Mouse (Mus musculus): ENCODE data around the gene Eml6. TPM values are rescaled to one million over a fixed set of nuclear protein-coding genes. Genes with fewer than 3 reads are reported as not detected.
A peak's percentile ranks its signal among the peaks of the same experiment; 100 is the strongest.

Eml6 gene
- polyA plus RNA-seq (2014; fragmentation: Nextera tagmentation; extraction: Ambion mirVana) = 1.1 and 2.0 TPM in 2 replicates

- no peaks in the 10 kb centered on the region for H3K9me3 ChIP-seq (ENCODE audit: control insufficient read depth, low read depth, low read length)
- peak; percentile 100 for ATAC-seq (ENCODE audit: insufficient number of reproducible peaks, insufficient read depth, low FRiP score, low read depth)
- no peaks in the 10 kb centered on the region for H3K36me3 ChIP-seq (ENCODE audit: control insufficient read depth, insufficient read depth, low read length)
- WGBS = under 1% methylated on average over 39 of the region's 39 CpGs
- peak within 1 kb of the TSS; percentile 89 for H3K4me2 ChIP-seq (replicated peaks; ENCODE audit: low read depth, low read length)
- no peak within 1 kb of the TSS for H3K27ac ChIP-seq (ENCODE audit: low read length)
- H3K4me1 ChIP-seq (ENCODE audit: control insufficient read depth, insufficient read depth, low read length) = peaks cover 6% of the 10 kb centered on the region; the same call in 1 of the 2 replicates
- peak within 1 kb of the TSS; percentile 41 for H3K9ac ChIP-seq (replicated peaks; ENCODE audit: low read depth, low read length)
- peak within 1 kb of the TSS; percentile 50 for H3K4me3 ChIP-seq (ENCODE audit: low read depth, low read length)
- H3K27me3 ChIP-seq (ENCODE audit: control insufficient read depth, insufficient read depth, low read length) = 0 out of 2 replicates have a peak, but pooled peaks cover 11% of the 10 kb centered on the region
These were observed at the start of gene Eml6 for GRCm38 (mm10) chr11:30025835-30026472. Gene Eml6 (minus strand): TSS chr11:30026033.

GRCm38 (mm10) chr11:30057299-30057698 is 31.5 kb upstream of the Eml6 start:
- Histone ChIP-seq H3K9ac (replicated peaks; ENCODE audit: low read depth, low read length) (no peak overlapping the region), H3K36me3 (ENCODE audit: control insufficient read depth, insufficient read depth, low read length) (no peaks in the 10 kb centered on the region), H3K4me1 (ENCODE audit: control insufficient read depth, insufficient read depth, low read length) (no peaks in the 10 kb centered on the region), H3K4me3 (ENCODE audit: low read depth, low read length) (no peak overlapping the region), H3K4me2 (replicated peaks; ENCODE audit: low read depth, low read length) (no peak overlapping the region), H3K27ac (ENCODE audit: low read length) (no peak overlapping the region), H3K27me3 (ENCODE audit: control insufficient read depth, insufficient read depth, low read length) (no peaks in the 10 kb centered on the region), H3K9me3 (ENCODE audit: control insufficient read depth, low read depth, low read length) (no peaks in the 10 kb centered on the region)
- no peak for ATAC-seq (ENCODE audit: insufficient number of reproducible peaks, insufficient read depth, low FRiP score, low read depth)
- 50% methylated on average over 8 of the region's 8 CpGs for WGBS

- peaks cover 6% of the 10 kb centered on the region; the same call in 1 of the 2 replicates for H3K4me1 ChIP-seq (ENCODE audit: control insufficient read depth, insufficient read depth, low read length)
- WGBS = 4% methylated on average over 4 of the region's 4 CpGs
- H3K4me2 ChIP-seq (replicated peaks; ENCODE audit: low read depth, low read length) = peak overlapping the region; percentile 89
- no peak for ATAC-seq (ENCODE audit: insufficient number of reproducible peaks, insufficient read depth, low FRiP score, low read depth)
- H3K36me3 ChIP-seq (ENCODE audit: control insufficient read depth, insufficient read depth, low read length) = no peaks in the 10 kb centered on the region
- H3K27ac ChIP-seq (ENCODE audit: low read length) = no peak overlapping the region
- no peaks in the 10 kb centered on the region for H3K9me3 ChIP-seq (ENCODE audit: control insufficient read depth, low read depth, low read length)
- H3K4me3 ChIP-seq (ENCODE audit: low read depth, low read length) = peak overlapping the region; percentile 50
- H3K9ac ChIP-seq (replicated peaks; ENCODE audit: low read depth, low read length) = no peak overlapping the region
- 0 out of 2 replicates have a peak, but pooled peaks cover 11% of the 10 kb centered on the region for H3K27me3 ChIP-seq (ENCODE audit: control insufficient read depth, insufficient read depth, low read length)
These were observed 689 bp downstream of the Eml6 start for GRCm38 (mm10) chr11:30025144-30025543.

- peak overlapping the region; percentile 89 for H3K4me2 ChIP-seq (replicated peaks; ENCODE audit: low read depth, low read length)
- no peaks in the 10 kb centered on the region for H3K36me3 ChIP-seq (ENCODE audit: control insufficient read depth, insufficient read depth, low read length)
- 0 out of 2 replicates have a peak, but pooled peaks cover 11% of the 10 kb centered on the region for H3K27me3 ChIP-seq (ENCODE audit: control insufficient read depth, insufficient read depth, low read length)
- peaks cover 6% of the 10 kb centered on the region; the same call in 1 of the 2 replicates for H3K4me1 ChIP-seq (ENCODE audit: control insufficient read depth, insufficient read depth, low read length)
- H3K9me3 ChIP-seq (ENCODE audit: control insufficient read depth, low read depth, low read length) = no peaks in the 10 kb centered on the region
- H3K4me3 ChIP-seq (ENCODE audit: low read depth, low read length) = peak overlapping the region; percentile 50
- H3K27ac ChIP-seq (ENCODE audit: low read length) = no peak overlapping the region
- ATAC-seq (ENCODE audit: insufficient number of reproducible peaks, insufficient read depth, low FRiP score, low read depth) = no peak
- WGBS = 1% methylated on average over 56 of the region's 57 CpGs
- H3K9ac ChIP-seq (replicated peaks; ENCODE audit: low read depth, low read length) = peak overlapping the region; percentile 41
These were observed 1.4 kb downstream of the Eml6 start for GRCm38 (mm10) chr11:30024261-30025071.

GRCm38 (mm10) chr11:29986257-29986656 is 39.6 kb downstream of the Eml6 start:
- H3K36me3 ChIP-seq (ENCODE audit: control insufficient read depth, insufficient read depth, low read length) = no peaks in the 10 kb centered on the region
- H3K4me3 ChIP-seq (ENCODE audit: low read depth, low read length) = no peak overlapping the region
- H3K4me1 ChIP-seq (ENCODE audit: control insufficient read depth, insufficient read depth, low read length) = no peaks in the 10 kb centered on the region
- H3K27ac ChIP-seq (ENCODE audit: low read length) = no peak overlapping the region
- no peak overlapping the region for H3K4me2 ChIP-seq (replicated peaks; ENCODE audit: low read depth, low read length)
- no peak overlapping the region for H3K9ac ChIP-seq (replicated peaks; ENCODE audit: low read depth, low read length)
- no peaks in the 10 kb centered on the region for H3K27me3 ChIP-seq (ENCODE audit: control insufficient read depth, insufficient read depth, low read length)
- no peak for ATAC-seq (ENCODE audit: insufficient number of reproducible peaks, insufficient read depth, low FRiP score, low read depth)
- H3K9me3 ChIP-seq (ENCODE audit: control insufficient read depth, low read depth, low read length) = no peaks in the 10 kb centered on the region
- whole genome bisulfite sequencing = 72% methylated on average over 2 of the region's 2 CpGs

- H3K4me1 ChIP-seq (ENCODE audit: control insufficient read depth, insufficient read depth, low read length) = no peaks in the 10 kb centered on the region
- H3K27me3 ChIP-seq (ENCODE audit: control insufficient read depth, insufficient read depth, low read length) = no peaks in the 10 kb centered on the region
- H3K9ac ChIP-seq (replicated peaks; ENCODE audit: low read depth, low read length) = no peak overlapping the region
- no peaks in the 10 kb centered on the region for H3K36me3 ChIP-seq (ENCODE audit: control insufficient read depth, insufficient read depth, low read length)
- no peaks in the 10 kb centered on the region for H3K9me3 ChIP-seq (ENCODE audit: control insufficient read depth, low read depth, low read length)
- H3K27ac ChIP-seq (ENCODE audit: low read length) = no peak overlapping the region
- WGBS = 90% methylated on average over 1 of the region's 1 CpGs
- no peak overlapping the region for H3K4me3 ChIP-seq (ENCODE audit: low read depth, low read length)
- no peak overlapping the region for H3K4me2 ChIP-seq (replicated peaks; ENCODE audit: low read depth, low read length)
- no peak for ATAC-seq (ENCODE audit: insufficient number of reproducible peaks, insufficient read depth, low FRiP score, low read depth)
These were observed 57.0 kb downstream of the Eml6 start for GRCm38 (mm10) chr11:29968874-29969273.

- Histone ChIP-seq H3K4me1 (ENCODE audit: control insufficient read depth, insufficient read depth, low read length) (no peaks in the 10 kb centered on the region), H3K36me3 (ENCODE audit: control insufficient read depth, insufficient read depth, low read length) (no peaks in the 10 kb centered on the region), H3K27ac (ENCODE audit: low read length) (no peak overlapping the region), H3K9me3 (ENCODE audit: control insufficient read depth, low read depth, low read length) (no peaks in the 10 kb centered on the region), H3K27me3 (ENCODE audit: control insufficient read depth, insufficient read depth, low read length) (no peaks in the 10 kb centered on the region), H3K9ac (replicated peaks; ENCODE audit: low read depth, low read length) (no peak overlapping the region), H3K4me2 (replicated peaks; ENCODE audit: low read depth, low read length) (no peak overlapping the region), H3K4me3 (ENCODE audit: low read depth, low read length) (no peak overlapping the region)
- WGBS = 92% methylated on average over 5 of the region's 5 CpGs
- ATAC-seq (ENCODE audit: insufficient number of reproducible peaks, insufficient read depth, low FRiP score, low read depth) = no peak
These were observed 66.5 kb downstream of the Eml6 start for GRCm38 (mm10) chr11:29959366-29959765.

- Histone ChIP-seq H3K4me2 (replicated peaks; ENCODE audit: low read depth, low read length) (no peak overlapping the region), H3K27ac (ENCODE audit: low read length) (no peak overlapping the region), H3K36me3 (ENCODE audit: control insufficient read depth, insufficient read depth, low read length) (no peaks in the 10 kb centered on the region), H3K4me3 (ENCODE audit: low read depth, low read length) (no peak overlapping the region), H3K9ac (replicated peaks; ENCODE audit: low read depth, low read length) (no peak overlapping the region), H3K27me3 (ENCODE audit: control insufficient read depth, insufficient read depth, low read length) (no peaks in the 10 kb centered on the region), H3K9me3 (ENCODE audit: control insufficient read depth, low read depth, low read length) (no peaks in the 10 kb centered on the region), H3K4me1 (ENCODE audit: control insufficient read depth, insufficient read depth, low read length) (no peaks in the 10 kb centered on the region)
- ATAC-seq (ENCODE audit: insufficient number of reproducible peaks, insufficient read depth, low FRiP score, low read depth) = no peak
- 69% methylated on average over 3 of the region's 3 CpGs for WGBS
These were observed 81.2 kb downstream of the Eml6 start for GRCm38 (mm10) chr11:29944661-29945060.
